Mouse (Mus musculus): ENCODE results near the gene Phactr1. TPM values are rescaled to one million over a fixed set of nuclear protein-coding genes. Genes with fewer than 3 reads are reported as not detected.

Gene Phactr1
- total RNA-seq, 2 experiments from 2014 or later, result 453 to 512 TPM

- intact Hi-C loops (cut with DNase I), result no loop called here
- Histone ChIP-seq H3K4me3 (no peak overlapping the region), H3K27ac (no peak overlapping the region)
- TF ChIP-seq CTCF (IDR thresholded peaks at IDR 0.05), result no peak
- DNase-seq (ENCODE audit: extremely low spot score in 1 of 2, low spot score in 2 of 2), result no peak
Observed at GRCm38 (mm10) chr13:42711510-42711909, 31.1 kb downstream of the Phactr1 start.

GRCm38 (mm10) chr13:42719401-42719800 is 39.0 kb downstream of the Phactr1 start:
- H3K4me3 ChIP-seq, result no peak overlapping the region
- intact Hi-C loops (cut with DNase I), result no loop called here
- TF ChIP-seq CTCF (IDR thresholded peaks at IDR 0.05), result no peak
- H3K27ac ChIP-seq, result peak overlapping the region; percentile 41; the same call in 1 of the 2 replicates
- no peak for DNase-seq (ENCODE audit: extremely low spot score in 1 of 2, low spot score in 2 of 2)

GRCm38 (mm10) chr13:42720135-42720534 is 39.7 kb downstream of the Phactr1 start:
- no peak for TF ChIP-seq CTCF (IDR thresholded peaks at IDR 0.05)
- intact Hi-C loops (cut with DNase I), result no loop called here
- DNase-seq (ENCODE audit: extremely low spot score in 1 of 2, low spot score in 2 of 2), result no peak
- no peak overlapping the region; the same call in 1 of the 2 replicates for H3K27ac ChIP-seq
- H3K4me3 ChIP-seq, result no peak overlapping the region

GRCm38 (mm10) chr13:42720648-42721047 is 40.2 kb downstream of the Phactr1 start:
- intact Hi-C loops (cut with DNase I), result no loop called here
- no peak overlapping the region for H3K27ac ChIP-seq
- no peak overlapping the region for H3K4me3 ChIP-seq
- no peak for TF ChIP-seq CTCF (IDR thresholded peaks at IDR 0.05)
- no peak for DNase-seq (ENCODE audit: extremely low spot score in 1 of 2, low spot score in 2 of 2)

- intact Hi-C loops (cut with DNase I), result no loop called here
- H3K27ac ChIP-seq, result peak overlapping the region; percentile 53; the same call in 1 of the 2 replicates
- TF ChIP-seq CTCF (IDR thresholded peaks at IDR 0.05), result no peak
Observed at GRCm38 (mm10) chr13:42724011-42724410, 43.6 kb downstream of the Phactr1 start.

GRCm38 (mm10) chr13:42725709-42726231 is 45.3 kb downstream of the Phactr1 start:
- DNase-seq (ENCODE audit: extremely low spot score in 1 of 2, low spot score in 2 of 2), result no peak
- H3K4me3 ChIP-seq, result no peak overlapping the region
- intact Hi-C loops (cut with DNase I), result no loop called here
- H3K27ac ChIP-seq, result peak overlapping the region; percentile 45; the same call in 1 of the 2 replicates
- TF ChIP-seq CTCF (IDR thresholded peaks at IDR 0.05), result no peak

More at GRCm38 (mm10) chr13:42724011-42724410, 43.6 kb downstream of the Phactr1 start:
- H3K4me3 ChIP-seq, result no peak overlapping the region
- no peak for DNase-seq (ENCODE audit: extremely low spot score in 1 of 2, low spot score in 2 of 2)

GRCm38 (mm10) chr13:42737486-42737885 is 57.1 kb downstream of the Phactr1 start:
- intact Hi-C loops (cut with DNase I), result no loop called here
- no peak for TF ChIP-seq CTCF (IDR thresholded peaks at IDR 0.05)
- peak overlapping the region; percentile 45 for H3K27ac ChIP-seq

GRCm38 (mm10) chr13:42738152-42738551 is 57.7 kb downstream of the Phactr1 start:
- no peak for TF ChIP-seq CTCF (IDR thresholded peaks at IDR 0.05)
- Histone ChIP-seq H3K27ac (peak overlapping the region; percentile 45), H3K4me3 (no peak overlapping the region)
- intact Hi-C loops (cut with DNase I), result no loop called here
- no peak for DNase-seq (ENCODE audit: extremely low spot score in 1 of 2, low spot score in 2 of 2)

More at GRCm38 (mm10) chr13:42737486-42737885, 57.1 kb downstream of the Phactr1 start:
- no peak for DNase-seq (ENCODE audit: extremely low spot score in 1 of 2, low spot score in 2 of 2)
- no peak overlapping the region for H3K4me3 ChIP-seq

- DNase-seq (ENCODE audit: extremely low spot score in 1 of 2, low spot score in 2 of 2), result no peak
- Histone ChIP-seq H3K27ac (no peak overlapping the region), H3K4me3 (no peak overlapping the region)
- TF ChIP-seq CTCF (IDR thresholded peaks at IDR 0.05), result no peak
- intact Hi-C loops (cut with DNase I), result no loop called here
Observed at GRCm38 (mm10) chr13:42742226-42742625, 61.8 kb downstream of the Phactr1 start.

- TF ChIP-seq CTCF (IDR thresholded peaks at IDR 0.05), result no peak
- Histone ChIP-seq H3K4me3 (no peak overlapping the region), H3K27ac (peak overlapping the region; percentile 55; the same call in 1 of the 2 replicates)
- no peak for DNase-seq (ENCODE audit: extremely low spot score in 1 of 2, low spot score in 2 of 2)
- intact Hi-C loops (cut with DNase I), result no loop called here
Observed at GRCm38 (mm10) chr13:42744467-42744866, 64.0 kb downstream of the Phactr1 start.

- no peak for DNase-seq (ENCODE audit: extremely low spot score in 1 of 2, low spot score in 2 of 2)
- Histone ChIP-seq H3K27ac (peak overlapping the region; percentile 37), H3K4me3 (no peak overlapping the region)
- intact Hi-C loops (cut with DNase I), result loop anchor here (5.0 kb wide), 1 partner anchor 76 kb away; the partner anchor contains the start of gene Phactr1
- TF ChIP-seq CTCF (IDR thresholded peaks at IDR 0.05), result no peak
Observed at GRCm38 (mm10) chr13:42757654-42758400, 77.4 kb downstream of the Phactr1 start.

- Histone ChIP-seq H3K4me3 (no peak overlapping the region), H3K27ac (peak overlapping the region; percentile 37)
- DNase-seq (ENCODE audit: extremely low spot score in 1 of 2, low spot score in 2 of 2), result no peak
- intact Hi-C loops (cut with DNase I), result loop anchor here (5.0 kb wide), 1 partner anchor 77 kb away; the partner anchor contains the start of gene Phactr1
- TF ChIP-seq CTCF (IDR thresholded peaks at IDR 0.05), result no peak
Observed at GRCm38 (mm10) chr13:42759170-42759569, 78.7 kb downstream of the Phactr1 start.
